ENCODE assay signal across 11 mouse cellular contexts in genomic region chr7:51270531-51271090, GRCm38 (mm10).
A peak's percentile ranks its signal among the peaks of the same experiment; 100 is the strongest.
DNase-seq lines count a peak whose midpoint lies in the region; ATAC-seq and TF ChIP-seq lines count a peak whose summit lies in the region.
"Had no signal": no experiment of that assay in that cellular context is flagged by ENCODE, and none has a peak within 500 bp of the region (broad histone marks: within the 10 kb centered on the region; RNA-seq: fewer than 3 reads in every experiment).

No protein-coding gene starts in this region.

- peak; percentile 75 for TF ChIP-seq CTCF in Patski (IDR thresholded peaks at IDR 0.05)
- peak; percentile 67 for TF ChIP-seq CTCF in left cerebral cortex, adult 2 months (IDR thresholded peaks at IDR 0.05)

- no peaks in the 10 kb centered on the region for H3K9me3 ChIP-seq in heart, embryonic 11.5 days (replicated peaks; ENCODE audit: control insufficient read depth, low read length)
- H3K9me3 ChIP-seq: heart, embryonic 15.5 days; neural tube, embryonic 13.5 days had no signal

- CTCF ChIA-PET in Patski (lab: Charles Lee): interaction anchor here (0.6 to 3.0 kb wide), 17 partner anchors 12 to 726 kb away, joined by 3 to 48 read pairs (median 4); no protein-coding TSS in a partner anchor

- H3K27me3 ChIP-seq in heart, embryonic 11.5 days (ENCODE audit: control insufficient read depth, insufficient read depth, low read length): no peaks in the 10 kb centered on the region
- H3K27me3 ChIP-seq in Patski: no peaks in the 10 kb centered on the region
- H3K27me3 ChIP-seq: CH12.LX; heart, embryonic 15.5 days; neural tube, embryonic 13.5 days had no signal

- peak; percentile 49 to 63 for DNase-seq in heart, adult 18-20 months
- DNase-seq in Patski (ENCODE audit: low read depth, low spot score) (no peak), MN1 (ENCODE audit: low spot score) (no peak)
- peak; percentile 80 for DNase-seq in embryo, embryonic 10 days (ENCODE audit: low spot score)
- peak; percentile 30 to 70 for DNase-seq in heart, postnatal 14 days
- peak; percentile 45 to 54 for DNase-seq in left cerebral cortex, adult 2 months (ENCODE audit: extremely low spot score in 1 of 2, low spot score in 2 of 2)
- peak; percentile 53 for DNase-seq in right cerebral cortex, adult 18-20 months

- in situ Hi-C loops in Patski (cut with MboI; ENCODE audit: low pct_unique_long_range_greater_than_20kb): no loop called here

- no peaks in the 10 kb centered on the region for H3K4me1 ChIP-seq in heart, embryonic 11.5 days (ENCODE audit: control insufficient read depth, insufficient read depth, low read length)
- H3K4me1 ChIP-seq: neural tube, embryonic 13.5 days had no signal

- POLR2A ChIA-PET in Patski (lab: Charles Lee): interaction anchor here (0.5 to 0.6 kb wide), 2 partner anchors 9 to 1582 kb away, joined by 3 to 4 read pairs; no protein-coding TSS in a partner anchor

- intact Hi-C loops in heart, postnatal 14 days (cut with DNase I): no loop called here
- intact Hi-C loops in left cerebral cortex, adult 2 months (cut with DNase I): no loop called here

- H3K27ac ChIP-seq in heart, embryonic 11.5 days (ENCODE audit: low read depth, low read length): no peak overlapping the region
- H3K27ac ChIP-seq in left cerebral cortex, adult 2 months: no peak overlapping the region
- H3K27ac ChIP-seq: heart, embryonic 15.5 days; neural tube, embryonic 13.5 days had no signal

- no peaks in the 10 kb centered on the region for H3K36me3 ChIP-seq in heart, embryonic 11.5 days (ENCODE audit: control insufficient read depth, insufficient read depth, low read length)
- H3K36me3 ChIP-seq: heart, embryonic 15.5 days; neural tube, embryonic 13.5 days had no signal

- H3K4me3 ChIP-seq in heart, embryonic 11.5 days (ENCODE audit: low read depth, low read length): no peak overlapping the region
- no peak overlapping the region for H3K4me3 ChIP-seq in left cerebral cortex, adult 2 months
- H3K4me3 ChIP-seq: heart, embryonic 15.5 days; neural tube, embryonic 13.5 days had no signal

- H3K4me2 ChIP-seq in heart, embryonic 11.5 days: no peak overlapping the region
- H3K4me2 ChIP-seq: heart, embryonic 15.5 days; neural tube, embryonic 13.5 days had no signal

- no peak overlapping the region for H3K9ac ChIP-seq in heart, embryonic 11.5 days (ENCODE audit: low read depth, low read length)
- H3K9ac ChIP-seq: heart, embryonic 15.5 days; neural tube, embryonic 13.5 days had no signal

- 52% methylated on average over 12 of the region's 12 CpGs for WGBS in heart, embryonic 11.5 days (ENCODE audit: insufficient replicate concordance)

- ATAC-seq in heart, embryonic 11.5 days (replicated peaks; ENCODE audit: insufficient number of reproducible peaks, low FRiP score, low TSS enrichment): no peak
- ATAC-seq in Patski: peak; percentile 68

Comparison
In these comparisons a context has a peak if more than half of its experiments do, and no peak if none do; other contexts are left out.
1. DNase-seq: peak in heart, adult 18-20 months (2 of 2), embryo, embryonic 10 days (single experiment), heart, postnatal 14 days (2 of 2), left cerebral cortex, adult 2 months (2 of 2) and right cerebral cortex, adult 18-20 months (single experiment); none in Patski (single experiment) and MN1 (single experiment).